Mouse (Mus musculus) Patski (cell line): ENCODE results near the gene Olfr1432. TPM values are rescaled to one million over a fixed set of nuclear protein-coding genes. Genes with fewer than 3 reads are reported as not detected.
"Not testable (repeated sequence)": the region's sequence is repeated elsewhere in the genome, so short reads cannot be mapped to it uniquely, and the experiment has no call there.

Experiments used
- ATAC-seq: fragments of 100-300 bp; one replicate; pipeline ENCODE4 v1.8.0; 2021
- CTCF ChIA-PET: fragments of 350-600 bp; sonication (Branson Sonifier 250); formaldehyde crosslinking; loops from one replicate; lab custom pipeline; 2022; ENCODE audit warnings: inconsistent platforms; lab: Charles Lee
- POLR2A ChIA-PET: fragments of 350-600 bp; sonication (Branson Sonifier 250); formaldehyde crosslinking; loops from one replicate; lab custom pipeline; 2022; ENCODE audit warnings: antibody characterized with exemption, inconsistent platforms; lab: Charles Lee
- DNase-seq: peaks from one replicate; pipeline ENCODE4 v3.0.0-alpha.2; 2011; ENCODE audit warnings: low read depth, low spot score
- H3K27me3 ChIP-seq: fragments of 371-371 bp; one replicate; pipeline ENCODE4 v1.5.1; 2021
- CTCF ChIP-seq: fragments of 100-300 bp; IDR thresholded peaks from one replicate; pipeline ENCODE4 v1.5.1; 2021
- in situ Hi-C: fragments of 300-500 bp; cut with MboI; formaldehyde crosslinking; loops from 3 replicates; pipeline ENCODE4 v1.11.1; 2018; ENCODE audit warnings: low pct_unique_long_range_greater_than_20kb, mixed read lengths
- polyA plus RNA-seq: library from polyadenylated mRNA; unstranded; gene quantifications from one replicate; pipeline ENCODE4 v1.2.3, GENCODE M21; 2021

The Olfr1432 gene
- polyA plus RNA-seq = not detected

DNA sequence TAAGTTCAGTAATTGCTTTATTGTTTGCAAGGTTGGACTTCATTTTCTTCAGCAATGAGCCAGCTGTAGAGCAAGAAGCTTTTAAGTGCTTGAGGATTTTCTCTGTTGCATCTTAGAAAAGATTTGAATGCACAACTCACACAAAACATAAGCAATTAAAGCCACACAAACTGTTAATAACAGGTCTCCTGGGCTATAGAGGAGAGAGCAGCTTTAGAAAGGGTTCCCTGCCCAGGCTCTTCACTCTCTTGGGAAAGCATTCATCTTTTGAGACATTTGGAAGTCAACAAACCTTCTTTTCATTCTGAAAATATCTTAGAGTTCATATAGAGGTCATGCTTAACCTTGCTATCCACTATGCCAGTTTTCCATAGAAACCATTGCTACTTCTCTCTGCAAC, at the start of gene Olfr1432:
Olfr1432 (minus strand) TSS at position 101 of the 400 bp plus-strand sequence.
- CTCF ChIA-PET, in situ Hi-C loops, POLR2A ChIA-PET, H3K27me3 ChIP-seq, ATAC-seq, DNase-seq: not testable (repeated sequence)

DNA sequence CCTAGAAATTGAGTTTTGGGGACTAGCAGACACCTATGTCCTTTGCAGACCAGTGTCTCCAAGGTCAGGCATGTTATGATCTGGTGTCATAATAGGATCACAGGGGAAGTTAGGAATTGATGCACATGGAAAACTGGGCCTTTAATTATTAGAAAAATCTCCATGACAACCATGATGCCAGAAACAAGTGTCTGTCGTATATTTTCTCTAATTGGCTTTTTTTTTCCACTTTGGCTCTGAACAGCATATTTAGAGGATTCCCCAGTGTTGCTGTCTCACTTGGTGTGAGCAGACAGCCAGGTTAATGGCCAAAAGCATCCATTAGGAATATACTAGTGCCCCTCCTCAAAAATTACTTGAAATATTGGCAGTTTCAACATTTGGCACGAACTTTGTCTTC, 47.2 kb upstream of the Olfr1432 start, which contains the start of gene Olfr1434:
Olfr1434 (plus strand) TSS at position 301 of the 400 bp plus-strand sequence.
- TF ChIP-seq CTCF = no peak
- POLR2A ChIA-PET = no interaction called here
- CTCF ChIA-PET = no interaction called here
- peaks cover 17% of the 10 kb centered on the region for H3K27me3 ChIP-seq
- in situ Hi-C loops = no loop called here
- DNase-seq = no peak
- no peak for ATAC-seq

GRCm38 (mm10) chr19:12260732-12261131, 28.3 kb upstream of the Olfr1432 start, which contains the start of gene Olfr235:
Olfr235 (plus strand) TSS chr19:12261032.
- no peak for TF ChIP-seq CTCF
- in situ Hi-C loops = no loop called here
- ATAC-seq = no peak
- CTCF ChIA-PET = no interaction called here
- DNase-seq = no peak
- peaks cover 17% of the 10 kb centered on the region for H3K27me3 ChIP-seq
- POLR2A ChIA-PET = no interaction called here

DNA sequence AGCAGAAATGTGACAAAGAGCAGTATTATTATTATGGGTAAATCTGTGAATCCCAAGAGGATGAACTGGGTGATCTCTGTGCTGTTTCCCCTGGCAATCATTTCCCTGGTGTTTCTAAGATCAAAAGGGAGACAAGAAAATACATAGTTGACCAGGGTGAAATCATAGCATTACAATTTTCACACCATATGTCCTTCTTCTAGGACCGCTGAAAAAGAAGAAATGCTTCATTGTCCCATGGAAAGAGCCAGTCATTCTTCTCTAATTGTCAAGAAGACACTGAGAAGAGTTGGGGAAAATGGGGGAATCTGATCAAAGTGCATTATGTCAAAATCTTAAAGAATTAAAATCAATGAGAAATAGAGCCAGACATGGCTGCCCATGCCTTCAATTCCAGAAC, 9.2 kb upstream of the Olfr1432 start, which contains the start of gene Olfr262:
Olfr262 (minus strand) TSS at position 101 of the 400 bp plus-strand sequence.
- POLR2A ChIA-PET = no interaction called here

DNA sequence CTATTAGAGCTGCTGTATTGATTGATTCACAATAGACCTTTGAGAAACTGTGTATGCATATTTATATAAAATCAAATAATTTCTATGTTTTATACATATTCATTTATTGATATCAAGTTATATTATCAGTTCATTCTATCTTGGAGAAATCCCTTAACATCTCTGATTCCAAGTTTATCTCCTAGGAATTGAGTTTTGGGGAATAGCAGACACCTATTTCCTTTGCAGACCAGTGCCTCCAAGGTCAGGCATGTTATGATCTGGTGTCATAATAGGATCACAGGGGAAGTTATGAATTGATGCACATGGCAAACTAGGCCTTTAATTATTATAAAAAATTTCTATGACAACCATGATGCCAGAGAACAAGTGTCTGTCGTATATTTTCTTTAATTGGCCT, 32.1 kb downstream of the Olfr1432 start, which contains the start of gene Olfr1431:
Olfr1431 (plus strand) TSS at position 301 of the 400 bp plus-strand sequence.
- H3K27me3 ChIP-seq = peaks cover 5% of the 10 kb centered on the region
- ATAC-seq (no peak), DNase-seq (no peak)
- CTCF ChIA-PET = no interaction called here
- in situ Hi-C loops = no loop called here
- POLR2A ChIA-PET = no interaction called here
- TF ChIP-seq CTCF = no peak

More for the DNA sequence above, 9.2 kb upstream of the Olfr1432 start, which contains the start of gene Olfr262:
- H3K27me3 ChIP-seq = peaks cover 22% of the 10 kb centered on the region
- CTCF ChIA-PET = no interaction called here
- TF ChIP-seq CTCF = no peak
- DNase-seq (no peak), ATAC-seq (no peak)
- in situ Hi-C loops = no loop called here

- DNase-seq, CTCF ChIA-PET, POLR2A ChIA-PET, ATAC-seq, in situ Hi-C loops, H3K27me3 ChIP-seq: not testable (repeated sequence)
Observed at GRCm38 (mm10) chr19:12199076-12199475, 33.3 kb downstream of the Olfr1432 start.

Other genes starting within 250 kb of the Olfr1432 start
- not detected for gene Olfr1423, start 191.3 kb downstream of the Olfr1432 start, polyA plus RNA-seq
- not detected for gene Olfr1424, start 169.9 kb downstream of the Olfr1432 start, polyA plus RNA-seq
- not detected for gene Olfr1425, start 154.9 kb downstream of the Olfr1432 start, polyA plus RNA-seq
- not detected for gene Olfr1426, start 140.6 kb downstream of the Olfr1432 start, polyA plus RNA-seq
- not detected for gene Olfr1427, start 129.3 kb downstream of the Olfr1432 start, polyA plus RNA-seq
- gene Olfr1428, start 116.7 kb downstream of the Olfr1432 start, polyA plus RNA-seq = not detected
- not detected for gene Olfr76, start 109.4 kb downstream of the Olfr1432 start, polyA plus RNA-seq
- gene Olfr1555-ps1, start 62.5 kb downstream of the Olfr1432 start, polyA plus RNA-seq = not detected
- gene Olfr1431, start 32.0 kb downstream of the Olfr1432 start, polyA plus RNA-seq = not detected
- gene Olfr262, start 9.1 kb upstream of the Olfr1432 start, polyA plus RNA-seq = not detected
- gene Olfr235, start 28.4 kb upstream of the Olfr1432 start, polyA plus RNA-seq = not detected
- gene Olfr1434, start 47.3 kb upstream of the Olfr1432 start, polyA plus RNA-seq = not detected
- gene Olfr1436, start 66.5 kb upstream of the Olfr1432 start, polyA plus RNA-seq = not detected
- gene Olfr1437, start 92.5 kb upstream of the Olfr1432 start, polyA plus RNA-seq = not detected
- gene Olfr1438-ps1, start 103.3 kb upstream of the Olfr1432 start, polyA plus RNA-seq = not detected
- gene Olfr1440, start 154.7 kb upstream of the Olfr1432 start, polyA plus RNA-seq = not detected
- gene Olfr1441, start 184.8 kb upstream of the Olfr1432 start, polyA plus RNA-seq = not detected
- not detected for gene Pfpl, start 195.3 kb upstream of the Olfr1432 start, polyA plus RNA-seq
- 0.19 TPM for gene Mpeg1, start 228.2 kb upstream of the Olfr1432 start, polyA plus RNA-seq